Comparison of ENCODE assay signal across 9 mouse cellular contexts in the genomic region with DNA sequence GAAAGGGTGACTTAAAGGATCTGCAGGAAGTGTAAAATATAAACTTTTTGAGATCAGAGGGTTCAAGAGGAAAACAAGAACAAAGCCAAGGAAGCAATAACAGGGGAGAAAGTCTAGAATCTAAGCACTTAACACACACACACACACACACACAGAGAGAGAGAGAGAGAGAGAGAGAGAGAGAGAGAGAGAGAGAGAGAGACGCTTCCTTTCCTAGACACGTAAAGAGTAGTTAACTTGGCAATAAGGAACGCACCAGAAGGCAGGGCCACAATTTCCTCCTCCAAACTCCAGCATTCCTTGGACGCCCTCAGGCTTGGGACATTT. TPM values are rescaled to one million over a fixed set of nuclear protein-coding genes. Genes with fewer than 3 reads are reported as not detected.
A peak's percentile ranks its signal among the peaks of the same experiment; 100 is the strongest.
DNase-seq lines count a peak whose midpoint lies in the region; ATAC-seq and TF ChIP-seq lines count a peak whose summit lies in the region.
"Had no signal": no experiment of that assay in that cellular context is flagged by ENCODE, and none has a peak within 500 bp of the region (broad histone marks: within the 10 kb centered on the region; RNA-seq: fewer than 3 reads in every experiment).

No protein-coding gene starts in this region.

- H3K36me3 ChIP-seq in kidney, embryonic 15.5 days, result no peaks in the 10 kb centered on the region
- no peaks in the 10 kb centered on the region for H3K36me3 ChIP-seq in hindbrain, embryonic 16.5 days (ENCODE audit: control insufficient read depth, insufficient read depth, low read length)
- H3K36me3 ChIP-seq in midbrain, postnatal 0 days (ENCODE audit: insufficient read depth, low read length), result no peaks in the 10 kb centered on the region

- DNase-seq in kidney, adult 9 months, result no peak
- no peak for DNase-seq in midbrain, postnatal 0 days (ENCODE audit: low spot score)
- no peak for DNase-seq in adrenal gland, adult 18-20 months (ENCODE audit: low spot score in 2 of 2)
- no peak for DNase-seq in urinary bladder, postnatal 36 days (ENCODE audit: low spot score in 2 of 2)
- no peak for DNase-seq in adrenal gland, postnatal 14 days

- TF ChIP-seq CTCF in bone marrow macrophage, adult 2 months (IDR thresholded peaks at IDR 0.05; ENCODE audit: low read depth, low read length), result no peak
- no peak for TF ChIP-seq CTCF in midbrain, postnatal 0 days (IDR thresholded peaks at IDR 0.05)

- H3K27me3 ChIP-seq in kidney, embryonic 15.5 days, result no peaks in the 10 kb centered on the region
- no peaks in the 10 kb centered on the region for H3K27me3 ChIP-seq in hindbrain, embryonic 16.5 days (replicated peaks; ENCODE audit: control insufficient read depth, insufficient read depth, low read length)
- no peaks in the 10 kb centered on the region for H3K27me3 ChIP-seq in midbrain, postnatal 0 days (ENCODE audit: insufficient read depth, low read length)

- no peak for TF ChIP-seq POLR2A in bone marrow macrophage, adult 2 months (IDR thresholded peaks at IDR 0.05; ENCODE audit: borderline replicate concordance, low read depth, low read length)

- peak overlapping the region; percentile 80 for H3K4me3 ChIP-seq in kidney, embryonic 15.5 days (replicated peaks)
- H3K4me3 ChIP-seq in bone marrow macrophage, adult 2 months (ENCODE audit: insufficient read depth, low read length), result peak overlapping the region; percentile 89
- peak overlapping the region; percentile 89 for H3K4me3 ChIP-seq in hindbrain, embryonic 16.5 days (ENCODE audit: low read length)
- peak overlapping the region; percentile 60 for H3K4me3 ChIP-seq in midbrain, postnatal 0 days (ENCODE audit: low read depth, low read length)

- no peak for ATAC-seq in kidney, embryonic 15.5 days (replicated peaks; ENCODE audit: low FRiP score)
- ATAC-seq in hindbrain, embryonic 16.5 days, result no peak
- ATAC-seq in midbrain, postnatal 0 days (ENCODE audit: low FRiP score), result no peak

- H3K4me2 ChIP-seq in kidney, embryonic 15.5 days, result peak overlapping the region; percentile 68
- peak overlapping the region; percentile 86 for H3K4me2 ChIP-seq in hindbrain, embryonic 16.5 days (ENCODE audit: low read length)
- peak overlapping the region; percentile 84 for H3K4me2 ChIP-seq in midbrain, postnatal 0 days (ENCODE audit: low read depth, low read length, poor library complexity, severe bottlenecking)

- no peaks in the 10 kb centered on the region for H3K9me3 ChIP-seq in kidney, embryonic 15.5 days (replicated peaks)
- no peaks in the 10 kb centered on the region for H3K9me3 ChIP-seq in hindbrain, embryonic 16.5 days (ENCODE audit: control insufficient read depth, low read length)
- no peaks in the 10 kb centered on the region for H3K9me3 ChIP-seq in midbrain, postnatal 0 days (ENCODE audit: low read length)

- peaks cover 20% of the 10 kb centered on the region for H3K4me1 ChIP-seq in kidney, embryonic 15.5 days
- peaks cover 20% of the 10 kb centered on the region for H3K4me1 ChIP-seq in bone marrow macrophage, adult 2 months (ENCODE audit: control insufficient read depth, insufficient read depth, low read length)
- H3K4me1 ChIP-seq in hindbrain, embryonic 16.5 days (ENCODE audit: control insufficient read depth, insufficient read depth, low read depth, low read length), result peaks cover 22% of the 10 kb centered on the region
- H3K4me1 ChIP-seq in midbrain, postnatal 0 days (ENCODE audit: insufficient read depth, low read length), result peaks cover 7% of the 10 kb centered on the region; the same call in 1 of the 2 replicates

- H3K27ac ChIP-seq in kidney, embryonic 15.5 days, result peak overlapping the region; percentile 97
- H3K27ac ChIP-seq in bone marrow macrophage, adult 2 months (ENCODE audit: insufficient read depth, low read depth, low read length), result peak overlapping the region; percentile 69
- peak overlapping the region; percentile 91 for H3K27ac ChIP-seq in hindbrain, embryonic 16.5 days (ENCODE audit: low read depth, low read length)
- peak overlapping the region; percentile 80 for H3K27ac ChIP-seq in midbrain, postnatal 0 days (ENCODE audit: low read depth, low read length)

- peak overlapping the region; percentile 76 for H3K9ac ChIP-seq in kidney, embryonic 15.5 days
- H3K9ac ChIP-seq in hindbrain, embryonic 16.5 days (ENCODE audit: low read depth, low read length), result peak overlapping the region; percentile 90
- H3K9ac ChIP-seq in midbrain, postnatal 0 days (replicated peaks; ENCODE audit: low read length, poor library complexity, severe bottlenecking), result peak overlapping the region; percentile 53

- 0% methylated on average over 4 of the region's 4 CpGs for WGBS in kidney, embryonic 15.5 days
- 0% methylated on average over 4 of the region's 4 CpGs for WGBS in hindbrain, embryonic 16.5 days
- 0% methylated on average over 4 of the region's 4 CpGs for WGBS in midbrain, postnatal 0 days

RNA-seq across cellular contexts. Expression of gene Arfip1, which starts 0.8 kb away (rescaled TPM):
- 48.1 and 53.8 TPM in 2 replicates for polyA plus RNA-seq in kidney, embryonic 15.5 days (2015; fragmentation: Nextera tagmentation; extraction: Ambion mirVana)
- 38.8 and 48.7 TPM in 2 replicates for polyA plus RNA-seq in bone marrow macrophage, adult 2 months (2012; ENCODE audit: insufficient read depth, insufficient read length, missing spikeins)
- polyA plus RNA-seq in hindbrain, embryonic 16.5 days (2015; fragmentation: Nextera tagmentation; extraction: Ambion mirVana), result 22.0 and 24.5 TPM in 2 replicates
- total RNA-seq in midbrain, postnatal 0 days (2014; rRNA removed), result 20.2 and 25.4 TPM in 2 replicates
- 20.7 and 21.2 TPM in 2 replicates for polyA plus RNA-seq in midbrain, postnatal 0 days (2015; fragmentation: Nextera tagmentation; extraction: Ambion mirVana)
- 10 to 100 TPM; 38.6 to 48.6 TPM for total RNA-seq in adrenal gland, adult 18-20 months (2021)
- 47.2 and 47.6 TPM in 2 replicates for total RNA-seq in adrenal gland, postnatal 14 days (2021)

RNA-seq across cellular contexts. Expression of gene Tigd4, which starts 11.7 kb away (rescaled TPM):
- 0.06 and 0.26 TPM in 2 replicates for polyA plus RNA-seq in kidney, embryonic 15.5 days (2015; fragmentation: Nextera tagmentation; extraction: Ambion mirVana)
- not detected in 2 replicates for polyA plus RNA-seq in bone marrow macrophage, adult 2 months (2012; ENCODE audit: insufficient read depth, insufficient read length, missing spikeins)
- polyA plus RNA-seq in hindbrain, embryonic 16.5 days (2015; fragmentation: Nextera tagmentation; extraction: Ambion mirVana), result 0.04 and 0.10 TPM in 2 replicates
- total RNA-seq in midbrain, postnatal 0 days (2014; rRNA removed), result not detected in 2 replicates
- polyA plus RNA-seq in midbrain, postnatal 0 days (2015; fragmentation: Nextera tagmentation; extraction: Ambion mirVana), result not detected in 2 replicates
- total RNA-seq in adrenal gland, adult 18-20 months (2021), result not detected
- total RNA-seq in adrenal gland, postnatal 14 days (2021), result 0.11 TPM in 1 of 2 replicates, not detected in the other
- total RNA-seq: neutrophil, adult 5-6 weeks had no signal
